Mouse (Mus musculus) bone marrow macrophage, adult 2 months (primary cell): ENCODE results near the gene L2hgdh.

Source experiments
- CTCF ChIP-seq: IDR thresholded peaks from 2 replicates; pipeline ENCODE4 v1.5.1; 2012; ENCODE audit warnings: low read depth, mild to moderate bottlenecking, low read length, moderate library complexity
- POLR2A ChIP-seq: IDR thresholded peaks from 2 replicates; pipeline ENCODE4 v1.6.1; 2012; ENCODE audit warnings: mild to moderate bottlenecking, low read depth, low read length, borderline replicate concordance

- TF ChIP-seq CTCF (no peak), POLR2A (no peak)
Observed at GRCm38 (mm10) chr12:69689094-69689493, 35.6 kb downstream of the L2hgdh start.
